Mouse (Mus musculus) MEL (cell line): Measurements from ENCODE around the gene 1700025G04Rik.

ENCODE experiments used
- CHD1 ChIP-seq: IDR thresholded peaks from 2 replicates; pipeline ENCODE4 v1.6.1; 2012; ENCODE audit warnings: low read depth, mild to moderate bottlenecking, inconsistent platforms, low read length, improper control_type of control experiment
- CTCF ChIP-seq, 3 experiments: IDR thresholded peaks in 2 of 3; conservative IDR thresholded peaks in 1 of 3; 2 replicates each; pipeline ENCODE4 v1.5.1; 2011 to 2012; ENCODE audit warnings: low read length in 3 of 3, low read depth in 2 of 3, mild to moderate bottlenecking in 2 of 3, improper control_type of control experiment in 1 of 3, inconsistent platforms in 1 of 3, mixed read lengths in 1 of 3, moderate library complexity in 1 of 3; ENCODE audit not compliant: control insufficient read depth in 1 of 3, insufficient read depth in 1 of 3, poor library complexity in 1 of 3, severe bottlenecking in 1 of 3
- E2F4 ChIP-seq: IDR thresholded peaks from 2 replicates; pipeline ENCODE4 v1.6.1; 2011; ENCODE audit warnings: low read depth, low read length, improper control_type of control experiment, borderline replicate concordance
- EP300 ChIP-seq, 2 experiments: IDR thresholded peaks; 2 replicates each; pipeline ENCODE4 v1.6.1; 2011; ENCODE audit warnings: improper control_type of control experiment in 2 of 2, low read length in 2 of 2, low read depth in 1 of 2, mild to moderate bottlenecking in 1 of 2
- MAFK ChIP-seq: IDR thresholded peaks from 2 replicates; pipeline ENCODE4 v1.6.1; 2011; ENCODE audit warnings: low read depth, mild to moderate bottlenecking, low read length, improper control_type of control experiment, borderline replicate concordance
- POLR2A ChIP-seq, 2 experiments: IDR thresholded peaks; 2 replicates each; pipeline ENCODE4 v1.6.1; 2011 to 2012; ENCODE audit warnings: low read length in 2 of 2, mild to moderate bottlenecking in 2 of 2, control low read depth in 1 of 2, improper control_type of control experiment in 1 of 2, low read depth in 1 of 2, moderate library complexity in 1 of 2; ENCODE audit not compliant: control insufficient read depth in 1 of 2, insufficient read depth in 1 of 2, poor library complexity in 1 of 2
- RCOR1 ChIP-seq: IDR thresholded peaks from 2 replicates; pipeline ENCODE4 v1.6.1; 2012; ENCODE audit warnings: low read depth, mild to moderate bottlenecking, inconsistent platforms, low read length, improper control_type of control experiment
- TAL1 ChIP-seq: IDR thresholded peaks from 2 replicates; pipeline ENCODE4 v1.6.1; 2012; ENCODE audit warnings: mild to moderate bottlenecking, inconsistent platforms, low read length, moderate library complexity, mixed read lengths
- TCF12 ChIP-seq: IDR thresholded peaks from 2 replicates; pipeline ENCODE4 v1.6.1; 2014; ENCODE audit warnings: low read depth, mild to moderate bottlenecking, inconsistent platforms, low read length, improper control_type of control experiment, moderate library complexity
- UBTF ChIP-seq: IDR thresholded peaks from 2 replicates; pipeline ENCODE4 v1.6.1; 2012; ENCODE audit warnings: low read depth, mild to moderate bottlenecking, inconsistent platforms, low read length, improper control_type of control experiment, moderate library complexity, borderline replicate concordance; ENCODE audit not compliant: insufficient read depth
- ZC3H11A ChIP-seq: IDR thresholded peaks from 2 replicates; pipeline ENCODE4 v1.6.1; 2012; ENCODE audit warnings: low read depth, mild to moderate bottlenecking, inconsistent platforms, low read length, improper control_type of control experiment

DNA sequence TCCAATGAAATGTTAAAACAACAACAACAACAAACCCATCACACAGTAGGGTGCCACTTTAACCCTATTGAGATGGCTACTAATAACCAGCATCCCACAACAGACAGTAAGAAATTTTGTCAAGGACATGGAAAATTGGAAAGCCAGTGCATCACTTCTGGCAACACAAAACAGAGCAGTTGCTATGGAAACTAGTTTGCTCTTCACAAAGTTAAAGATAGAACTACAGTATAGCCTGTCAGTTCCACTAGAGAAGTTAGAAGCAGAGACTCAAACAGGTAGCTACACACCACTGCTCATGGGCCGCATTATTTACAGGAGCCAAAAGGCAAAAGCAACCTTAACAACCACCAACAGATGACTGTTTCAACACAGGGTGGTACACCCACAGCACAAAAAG is 20.2 kb upstream of the 1700025G04Rik start:
- TF ChIP-seq CTCF (IDR thresholded peaks at IDR 0.05 in 2 of 3, conservative IDR thresholded peaks at IDR 0.05 in 1 of 3; ENCODE audit: control insufficient read depth in 1 of 3, insufficient read depth in 1 of 3, low read depth in 2 of 3, low read length in 3 of 3, poor library complexity in 1 of 3, severe bottlenecking in 1 of 3) (no peak), TAL1 (no peak), TCF12 (no peak), EP300 (IDR thresholded peaks at IDR 0.05; ENCODE audit: low read depth in 1 of 2, low read length in 2 of 2) (no peak), POLR2A (IDR thresholded peaks at IDR 0.05; ENCODE audit: control insufficient read depth in 1 of 2, insufficient read depth in 1 of 2, low read depth in 1 of 2, low read length in 2 of 2, poor library complexity in 1 of 2) (no peak), UBTF (no peak), ZC3H11A (no peak), RCOR1 (no peak), E2F4 (no peak), MAFK (no peak), CHD1 (no peak)
